Mouse (Mus musculus) cerebellum, adult 2 months (tissue): ENCODE measurements around the gene Rexo1. TPM values are rescaled to one million over a fixed set of nuclear protein-coding genes. Genes with fewer than 3 reads are reported as not detected.

ENCODE experiments used
- DNase-seq, 2 experiments: peaks; one replicate each; pipeline ENCODE4 v3.0.0; 2021
- H3K27ac ChIP-seq: fragments of 200-500 bp; 2 replicates; pipeline ENCODE4 v1.5.1; 2012; ENCODE audit warnings: low read length, control low read depth, inconsistent platforms; ENCODE audit not compliant: insufficient read depth
- H3K27me3 ChIP-seq: fragments of 200-500 bp; 2 replicates; pipeline ENCODE4 v1.6.1; 2012; ENCODE audit warnings: inconsistent platforms, mild to moderate bottlenecking, low read length, moderate library complexity; ENCODE audit not compliant: control insufficient read depth, insufficient read depth
- H3K4me1 ChIP-seq: fragments of 200-500 bp; 2 replicates; pipeline ENCODE4 v1.6.1; 2011; ENCODE audit warnings: low read length; ENCODE audit not compliant: control insufficient read depth, insufficient read depth
- H3K4me3 ChIP-seq: fragments of 200-500 bp; replicated peaks from 2 replicates; pipeline ENCODE3; 2011; ENCODE audit warnings: mild to moderate bottlenecking, low read depth, low read length, control low read depth; ENCODE audit not compliant: insufficient read depth
- CTCF ChIP-seq: fragments of 200-500 bp; IDR thresholded peaks from 2 replicates; pipeline ENCODE4 v1.5.1; 2011; ENCODE audit warnings: low read depth, mild to moderate bottlenecking, control low read depth, low read length, moderate library complexity, borderline replicate concordance; ENCODE audit not compliant: insufficient read depth
- POLR2A ChIP-seq: fragments of 200-500 bp; IDR thresholded peaks from 2 replicates; pipeline ENCODE4 v1.6.1; 2011; ENCODE audit warnings: low read length, control low read depth, borderline replicate concordance; ENCODE audit not compliant: insufficient read depth
- whole genome bisulfite sequencing: fragments of 180-500 bp; shearing (Covaris S2); methylation state at CpG from one replicate; pipeline ENCODE4 v1.1.7; 2018; 5-methylcytosine and 5-hydroxymethylcytosine counted together
- polyA plus RNA-seq: library from polyadenylated mRNA; depleted of rRNA; stranded (reverse); fragments of >200 nt; gene quantifications from 2 replicates; pipeline ENCODE4 v1.2.3, GENCODE M21; 2012

Gene Rexo1
- polyA plus RNA-seq, 1 experiment = 44.4 TPM

DNA sequence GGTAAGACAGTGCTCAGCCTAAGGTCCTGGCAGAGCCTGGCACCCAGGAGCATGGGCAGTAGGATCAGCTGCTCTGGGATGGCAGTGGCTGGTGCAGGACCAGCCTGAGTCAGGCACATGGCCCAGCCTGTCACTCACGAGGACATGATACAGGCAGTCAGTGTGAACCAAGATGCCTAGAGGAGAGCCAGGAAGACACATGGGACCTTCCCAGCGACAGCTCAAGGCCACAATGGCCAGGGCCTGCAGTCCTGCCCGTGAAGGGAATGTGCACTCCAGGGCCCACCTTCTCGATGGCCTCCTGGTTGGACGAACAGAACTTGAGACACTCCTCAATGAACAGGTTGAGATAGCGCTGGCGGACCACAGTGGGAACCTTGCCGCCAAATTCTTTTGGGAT lies 15.8 kb downstream of the Rexo1 start:
- H3K4me3 ChIP-seq = no peak overlapping the region
- no peak for DNase-seq
- TF ChIP-seq POLR2A (no peak), CTCF (no peak)
- H3K4me1 ChIP-seq = no peaks in the 10 kb centered on the region; the same call in 1 of the 2 replicates
- 86% methylated on average over 8 of the region's 8 CpGs for WGBS
- no peaks in the 10 kb centered on the region for H3K27me3 ChIP-seq
- no peak overlapping the region for H3K27ac ChIP-seq

DNA sequence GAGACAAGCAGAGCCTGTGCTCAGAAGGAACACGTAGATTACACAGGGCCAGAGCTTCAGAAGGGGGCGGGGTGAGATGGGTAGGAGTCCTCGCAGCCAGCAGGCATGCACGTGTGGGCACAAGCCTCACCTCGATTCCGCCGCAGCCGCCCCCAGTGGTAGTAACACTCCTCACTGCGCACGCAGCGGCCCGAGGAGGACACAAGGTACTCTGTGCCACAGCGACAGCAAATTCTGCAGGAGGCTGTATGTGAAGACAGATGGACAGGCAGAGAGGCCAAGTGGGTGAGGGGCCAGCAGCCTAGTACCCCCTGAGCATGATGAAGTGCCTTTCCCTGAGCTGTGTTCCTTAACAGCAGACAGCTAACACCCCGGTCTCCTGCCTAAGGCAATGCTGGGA lies 17.5 kb downstream of the Rexo1 start:
- WGBS = 70% methylated on average over 14 of the region's 14 CpGs
- H3K27me3 ChIP-seq = no peaks in the 10 kb centered on the region
- H3K4me3 ChIP-seq = no peak overlapping the region
- no peaks in the 10 kb centered on the region; the same call in 1 of the 2 replicates for H3K4me1 ChIP-seq
- DNase-seq = no peak
- TF ChIP-seq CTCF (no peak), POLR2A (no peak)
- no peak overlapping the region for H3K27ac ChIP-seq

DNA sequence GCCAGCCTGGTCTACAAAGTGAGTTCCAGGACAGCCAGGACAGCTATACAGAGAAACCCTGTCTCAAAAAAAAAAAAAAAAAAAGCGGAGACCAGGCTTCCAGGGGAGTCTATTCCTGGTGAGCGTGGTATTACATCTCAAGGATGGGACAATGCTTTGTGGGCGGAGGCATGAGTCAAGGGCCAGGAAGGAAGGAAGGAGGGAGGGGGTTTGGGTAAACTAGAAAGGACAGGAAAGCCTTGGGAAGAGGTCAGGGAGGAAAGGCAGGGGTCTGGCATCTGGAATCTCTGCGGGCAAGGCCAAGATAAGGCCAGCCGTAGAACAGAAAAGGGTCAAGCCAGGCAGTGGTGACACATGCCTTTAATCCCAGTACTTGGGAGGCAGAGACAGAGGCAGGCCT lies 21.9 kb downstream of the Rexo1 start:
- WGBS = 53% methylated on average over 5 of the region's 5 CpGs
- H3K4me3 ChIP-seq = no peak overlapping the region
- no peaks in the 10 kb centered on the region for H3K27me3 ChIP-seq
- no peak overlapping the region for H3K27ac ChIP-seq
- DNase-seq = no peak
- H3K4me1 ChIP-seq = no peaks in the 10 kb centered on the region
- TF ChIP-seq POLR2A = no peak
- no peak for TF ChIP-seq CTCF

DNA sequence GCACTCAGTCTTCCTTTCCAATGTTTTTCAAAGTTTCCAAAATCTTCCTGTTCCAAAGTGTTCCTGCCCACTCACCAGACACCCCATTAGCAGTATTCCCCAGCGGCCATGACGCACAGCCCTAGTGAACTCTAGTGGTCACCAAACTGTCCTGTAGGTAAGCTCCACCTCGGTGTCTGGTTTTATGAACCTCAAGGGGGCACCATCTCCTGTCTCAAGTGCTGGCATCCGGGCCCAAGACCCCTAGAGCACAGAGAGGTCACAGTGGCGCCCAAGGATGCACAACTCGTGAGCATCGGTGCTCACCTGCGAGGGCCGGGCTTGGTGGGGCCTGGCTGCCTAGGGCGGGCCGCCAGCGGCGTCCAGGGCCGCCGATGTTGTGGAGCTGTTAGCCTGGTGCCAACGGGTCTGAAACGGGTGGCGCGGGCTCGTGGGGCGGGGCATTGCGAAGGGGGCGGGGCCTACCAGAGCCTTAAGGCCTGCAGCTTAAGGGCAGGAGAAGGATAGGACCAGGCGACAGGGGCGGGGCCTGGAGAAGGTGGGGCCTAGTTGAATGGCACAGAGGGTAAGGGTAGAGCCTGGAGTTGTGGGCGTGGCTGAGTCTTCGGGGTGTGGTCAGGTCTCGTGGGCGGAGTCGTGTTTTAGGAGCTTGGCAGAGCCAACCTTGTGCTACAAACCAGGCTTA lies 22.5 kb downstream of the Rexo1 start, which contains the start of gene Atp8b3:
Atp8b3 (minus strand) TSS at position 415 of the 685 bp plus-strand sequence.
- H3K27me3 ChIP-seq = no peaks in the 10 kb centered on the region
- no peaks in the 10 kb centered on the region for H3K4me1 ChIP-seq
- H3K27ac ChIP-seq = no peak within 1 kb of the TSS
- 5% methylated on average over 30 of the region's 30 CpGs for WGBS
- TF ChIP-seq CTCF = no peak
- no peak for TF ChIP-seq POLR2A
- H3K4me3 ChIP-seq = no peak within 1 kb of the TSS
- DNase-seq = peak in 1 of 2 experiments; percentile 29

DNA sequence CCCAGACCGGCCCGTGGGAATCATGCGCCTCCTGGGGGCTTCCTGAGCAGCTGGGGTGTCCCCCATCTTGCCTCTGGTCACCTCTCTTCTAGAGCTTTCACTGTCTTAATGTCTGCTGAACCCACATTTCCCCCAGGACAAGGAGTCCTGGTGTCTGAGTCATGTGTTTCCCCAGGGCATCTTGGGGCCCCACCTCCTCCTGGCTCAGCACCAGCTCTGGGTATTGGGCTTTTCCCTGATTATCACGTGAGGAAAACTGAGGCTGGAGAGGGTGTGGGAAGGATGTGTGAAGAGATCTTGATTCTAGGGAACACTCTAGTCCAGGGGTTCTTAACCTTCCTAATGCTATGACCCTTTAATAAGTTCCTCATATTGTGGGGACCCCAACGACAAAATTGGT lies 23.2 kb downstream of the Rexo1 start:
- no peak for DNase-seq
- 47% methylated on average over 5 of the region's 5 CpGs for WGBS
- Histone ChIP-seq H3K27ac (no peak overlapping the region), H3K27me3 (no peaks in the 10 kb centered on the region), H3K4me3 (no peak overlapping the region), H3K4me1 (no peaks in the 10 kb centered on the region)
- TF ChIP-seq CTCF (no peak), POLR2A (no peak)

DNA sequence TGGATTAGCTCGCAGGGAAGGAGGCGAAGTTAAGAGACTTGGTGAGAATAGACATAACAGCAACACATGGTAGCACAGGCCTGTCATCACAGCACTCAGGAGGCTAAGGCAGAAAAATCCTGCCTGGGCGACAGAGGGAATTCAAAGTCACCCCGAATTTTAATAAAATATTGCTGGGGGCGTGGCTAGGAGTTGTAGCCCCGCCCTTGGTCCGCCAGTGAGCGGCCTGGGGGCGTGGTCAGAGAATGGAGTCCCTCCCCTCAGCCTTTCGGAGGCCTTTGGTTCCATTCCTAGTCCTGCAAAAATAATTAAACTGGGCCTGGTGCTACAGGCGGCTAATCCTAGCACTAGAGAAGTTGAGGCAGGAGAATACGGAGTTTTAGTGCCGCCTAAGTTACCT lies 25.6 kb downstream of the Rexo1 start:
- WGBS = 21% methylated on average over 13 of the region's 13 CpGs
- no peak for DNase-seq
- H3K4me1 ChIP-seq = no peaks in the 10 kb centered on the region
- H3K27ac ChIP-seq = no peak overlapping the region
- no peak overlapping the region for H3K4me3 ChIP-seq
- H3K27me3 ChIP-seq = no peaks in the 10 kb centered on the region
- no peak for TF ChIP-seq CTCF
- no peak for TF ChIP-seq POLR2A

DNA sequence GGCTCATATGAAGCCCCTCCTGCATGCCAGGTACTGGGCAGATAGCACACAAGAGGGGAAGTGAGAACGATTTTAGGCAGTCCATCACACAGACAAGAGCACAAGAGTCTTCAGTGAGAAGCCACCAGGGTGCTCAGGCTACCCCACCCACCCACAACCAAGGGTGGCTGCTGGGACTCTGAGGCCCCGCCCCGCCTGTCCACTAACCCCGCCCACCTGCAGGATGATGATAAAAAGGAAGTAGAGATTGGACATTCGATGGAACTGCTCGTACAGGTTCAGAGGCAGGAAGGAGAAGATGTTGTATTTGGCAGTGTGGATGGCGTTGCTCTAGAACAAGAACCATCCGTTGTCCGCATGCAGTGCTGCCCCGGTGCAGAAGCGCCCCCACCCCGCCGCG lies 26.3 kb downstream of the Rexo1 start:
- TF ChIP-seq CTCF = no peak
- TF ChIP-seq POLR2A = no peak
- DNase-seq = no peak
- no peaks in the 10 kb centered on the region for H3K27me3 ChIP-seq
- no peak overlapping the region for H3K4me3 ChIP-seq
- H3K27ac ChIP-seq = no peak overlapping the region
- H3K4me1 ChIP-seq = no peaks in the 10 kb centered on the region
- WGBS = 11% methylated on average over 14 of the region's 14 CpGs

DNA sequence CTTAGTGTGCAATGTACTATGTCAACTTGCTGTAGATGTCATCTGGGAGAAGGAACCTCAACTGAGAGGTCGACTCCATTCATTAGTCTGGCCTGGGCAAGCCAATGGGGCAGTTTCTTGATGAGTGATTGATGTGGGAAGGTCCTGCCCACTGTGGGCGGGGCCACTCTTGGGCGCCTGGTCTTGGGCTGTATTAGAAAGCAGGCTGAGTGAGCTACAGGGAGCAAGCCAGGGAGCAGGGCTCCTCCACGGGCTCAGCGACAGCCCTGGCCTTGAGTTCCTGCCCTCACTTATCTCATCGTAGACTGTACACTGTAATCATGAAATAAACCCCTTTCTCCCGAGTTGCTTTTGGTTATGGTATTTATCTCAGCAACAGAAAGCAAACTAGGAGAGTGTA lies 27.7 kb downstream of the Rexo1 start:
- no peak overlapping the region for H3K4me3 ChIP-seq
- no peak for TF ChIP-seq POLR2A
- TF ChIP-seq CTCF = no peak
- no peaks in the 10 kb centered on the region for H3K4me1 ChIP-seq
- no peaks in the 10 kb centered on the region for H3K27me3 ChIP-seq
- H3K27ac ChIP-seq = no peak overlapping the region
- 26% methylated on average over 7 of the region's 7 CpGs for WGBS
- DNase-seq = no peak
